Mouse (Mus musculus) CH12.LX (cell line): Measurements from ENCODE around the gene Med20.

ENCODE experiments used
- CTCF ChIP-seq, 2 experiments: IDR thresholded peaks in 1 of 2; conservative IDR thresholded peaks in 1 of 2; 2 replicates each; pipeline ENCODE4 v1.5.1; 2011 to 2012; ENCODE audit warnings: low read depth in 2 of 2, low read length in 2 of 2, improper control_type of control experiment in 1 of 2, inconsistent platforms in 1 of 2, mild to moderate bottlenecking in 1 of 2, moderate library complexity in 1 of 2
- EP300 ChIP-seq: IDR thresholded peaks from 2 replicates; pipeline ENCODE4 v1.6.1; 2011; ENCODE audit warnings: low read length, improper control_type of control experiment
- MAX ChIP-seq: IDR thresholded peaks from 2 replicates; pipeline ENCODE4 v1.6.1; 2011; ENCODE audit warnings: low read length, improper control_type of control experiment
- MAZ ChIP-seq: IDR thresholded peaks from 2 replicates; pipeline ENCODE4 v1.6.1; 2012; ENCODE audit warnings: low read depth, mild to moderate bottlenecking, inconsistent platforms, low read length, improper control_type of control experiment, moderate library complexity
- MEF2A ChIP-seq: IDR thresholded peaks from 2 replicates; pipeline ENCODE4 v1.6.1; 2014; ENCODE audit warnings: low read depth, mild to moderate bottlenecking, inconsistent platforms, low read length, improper control_type of control experiment, borderline replicate concordance
- NRF1 ChIP-seq: IDR thresholded peaks from 2 replicates; pipeline ENCODE4 v1.6.1; 2014; ENCODE audit warnings: low read depth, mild to moderate bottlenecking, inconsistent platforms, low read length, improper control_type of control experiment, moderate library complexity
- POLR2A ChIP-seq: IDR thresholded peaks from 2 replicates; pipeline ENCODE4 v1.6.1; 2011; ENCODE audit warnings: low read depth, mild to moderate bottlenecking, improper control_type of control experiment, low read length
- RAD21 ChIP-seq: IDR thresholded peaks from 2 replicates; pipeline ENCODE4 v1.6.1; 2011; ENCODE audit warnings: low read depth, mild to moderate bottlenecking, low read length, improper control_type of control experiment, moderate library complexity
- TCF12 ChIP-seq: IDR thresholded peaks from 2 replicates; pipeline ENCODE4 v1.6.1; 2014; ENCODE audit warnings: low read depth, mild to moderate bottlenecking, inconsistent platforms, low read length, improper control_type of control experiment
- ZC3H11A ChIP-seq: IDR thresholded peaks from 2 replicates; pipeline ENCODE4 v1.6.1; 2012; ENCODE audit warnings: low read depth, mild to moderate bottlenecking, inconsistent platforms, low read length, improper control_type of control experiment
- ZKSCAN1 ChIP-seq: IDR thresholded peaks from 2 replicates; pipeline ENCODE4 v1.6.1; 2012; ENCODE audit warnings: low read depth, inconsistent platforms, low read length, improper control_type of control experiment, borderline replicate concordance

DNA sequence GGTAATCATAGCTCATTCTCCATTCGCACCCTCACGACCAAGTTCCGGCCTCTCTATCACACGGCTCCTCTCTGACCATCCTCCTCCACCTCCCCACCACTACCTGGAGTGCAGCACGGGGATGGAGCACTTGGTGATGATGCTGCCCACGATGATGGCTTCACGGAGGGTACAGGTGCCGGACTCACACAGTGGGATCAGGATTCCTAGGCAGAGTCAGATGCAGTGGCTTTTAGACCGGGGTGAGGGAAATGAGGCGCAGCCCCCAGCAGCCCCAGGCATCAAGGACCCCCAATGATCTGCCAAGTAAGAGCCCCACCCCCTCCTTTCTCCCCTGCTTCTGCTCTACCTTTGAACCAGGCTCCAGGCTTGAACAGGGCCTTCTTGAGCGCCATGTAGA lies 9.1 kb upstream of the Med20 start:
- TF ChIP-seq CTCF (conservative IDR thresholded peaks at IDR 0.05 in 1 of 2, IDR thresholded peaks at IDR 0.05 in 1 of 2; ENCODE audit: low read depth in 2 of 2, low read length in 2 of 2) (no peak), MAZ (no peak), POLR2A (no peak), TCF12 (no peak), MEF2A (no peak), NRF1 (no peak), EP300 (no peak), ZKSCAN1 (no peak), ZC3H11A (no peak), MAX (no peak), RAD21 (no peak)
